Mouse (Mus musculus) heart, postnatal 14 days (tissue): Measurements from ENCODE around the gene Rfx3. TPM values are rescaled to one million over a fixed set of nuclear protein-coding genes. Genes with fewer than 3 reads are reported as not detected.

Experiments
- DNase-seq, 2 experiments: peaks; one replicate each; pipeline ENCODE4 v3.0.0; 2021 to 2022
- intact Hi-C: fragments of 180-260 bp; cut with DNase I; formaldehyde crosslinking; loops from one replicate; pipeline ENCODE4 v1.15.1; 2025
- long read RNA-seq, 2 experiments: library from polyadenylated mRNA; stranded (forward); transcript quantifications; one replicate each; pipeline ENCODE4 v2.0.0; 2021
- total RNA-seq, 2 experiments: library from RNA; stranded (reverse); gene quantifications; 2 replicates each; pipeline ENCODE4 v1.2.3; 2021

Rfx3 gene
- total RNA-seq: 1 to 10 TPM; 4.7 to 6.0 TPM
- long read RNA-seq, experiment 1, partial matches to known transcripts: 0 of 1 reads
- long read RNA-seq, experiment 1, other reads (novel, unspliced or antisense): 1 of 1 reads
- long read RNA-seq, experiment 2: 0 reads

GRCm38 (mm10) chr19:28010471-28011395 is at the start of gene Rfx3:
Gene Rfx3 (minus strand): TSS chr19:28011166.
- intact Hi-C loops: loop anchor here (5.0 kb wide), 1 partner anchor 568 kb away; no protein-coding TSS in a partner anchor
- DNase-seq: peak; percentile 38 to 81

GRCm38 (mm10) chr19:28052058-28052457 is 41.1 kb upstream of the Rfx3 start:
- DNase-seq: no peak
- intact Hi-C loops: no loop called here

DNA sequence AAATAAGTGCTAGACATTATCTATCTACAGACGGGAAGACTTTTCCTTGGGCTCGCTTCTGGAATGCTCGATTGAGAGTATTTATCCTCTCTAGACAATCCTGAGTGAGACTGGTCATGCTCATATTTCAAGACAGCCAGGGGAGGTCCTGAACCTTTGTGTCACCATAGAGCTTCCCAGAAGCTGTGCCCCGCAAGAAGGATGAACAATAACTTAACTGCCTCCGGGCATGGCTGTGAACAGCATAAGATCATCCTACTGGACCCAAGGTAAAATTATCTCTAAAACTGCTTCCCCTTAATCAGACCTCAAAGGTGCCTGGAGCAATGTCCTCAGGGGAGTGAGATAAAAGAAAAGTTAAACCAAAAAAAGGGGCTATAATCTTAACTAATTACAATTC is 40.6 kb upstream of the Rfx3 start:
- DNase-seq: no peak
- intact Hi-C loops: no loop called here

- DNase-seq: no peak
- intact Hi-C loops: no loop called here
Observed at GRCm38 (mm10) chr19:28049280-28049679, 38.3 kb upstream of the Rfx3 start.

- DNase-seq: no peak
- intact Hi-C loops: no loop called here
Observed at GRCm38 (mm10) chr19:28046806-28047205, 35.8 kb upstream of the Rfx3 start.

DNA sequence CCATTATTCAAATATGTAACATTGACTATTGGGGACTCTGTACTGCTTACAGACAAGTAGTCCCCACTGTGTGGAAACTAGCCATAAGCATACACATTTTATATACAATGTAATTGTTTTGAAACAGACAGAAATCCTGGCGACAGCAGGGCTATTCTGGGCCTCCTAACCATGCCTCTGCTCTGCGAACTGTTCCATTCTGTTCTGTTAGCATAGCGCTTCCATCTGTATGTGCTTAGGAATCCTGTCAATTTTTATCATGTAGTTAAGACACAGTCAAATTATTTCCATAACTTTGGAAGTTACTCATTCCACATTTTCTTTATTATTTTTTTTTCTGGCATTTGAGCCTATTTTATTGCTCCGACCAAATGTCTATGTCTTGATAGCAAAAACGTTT is 34.0 kb upstream of the Rfx3 start:
- intact Hi-C loops: no loop called here
- no peak for DNase-seq

GRCm38 (mm10) chr19:28011718-28012499 is 943 bp upstream of the Rfx3 start:
- peak; percentile 77 for DNase-seq
- intact Hi-C loops: loop anchor here (5.0 kb wide), 1 partner anchor 570 kb away; no protein-coding TSS in a partner anchor

DNA sequence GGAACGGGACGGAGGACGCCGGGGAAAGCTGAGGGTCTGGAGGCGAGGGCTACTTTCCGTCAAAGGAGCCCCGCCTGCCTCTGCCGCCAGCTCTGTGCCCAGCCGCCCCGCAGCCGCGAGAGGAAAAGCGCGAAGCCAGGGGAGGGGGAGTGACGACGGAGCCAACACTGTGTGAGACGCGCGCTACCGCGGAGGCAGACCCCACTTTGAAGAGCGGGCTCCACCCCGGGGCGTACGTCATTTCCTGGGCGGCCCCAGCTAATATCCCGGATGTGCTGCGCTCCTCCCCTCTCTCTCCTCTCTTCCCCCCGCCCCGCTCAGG is 391 bp upstream of the Rfx3 start:
- intact Hi-C loops: loop anchor here (5.0 kb wide), 1 partner anchor 569 kb away; no protein-coding TSS in a partner anchor
- peak; percentile 93 to 94 for DNase-seq

GRCm38 (mm10) chr19:28009587-28010281 is 1.2 kb downstream of the Rfx3 start:
- intact Hi-C loops: loop anchor here (5.0 kb wide), 1 partner anchor 567 kb away; no protein-coding TSS in a partner anchor
- peak; percentile 11 to 18 for DNase-seq

DNA sequence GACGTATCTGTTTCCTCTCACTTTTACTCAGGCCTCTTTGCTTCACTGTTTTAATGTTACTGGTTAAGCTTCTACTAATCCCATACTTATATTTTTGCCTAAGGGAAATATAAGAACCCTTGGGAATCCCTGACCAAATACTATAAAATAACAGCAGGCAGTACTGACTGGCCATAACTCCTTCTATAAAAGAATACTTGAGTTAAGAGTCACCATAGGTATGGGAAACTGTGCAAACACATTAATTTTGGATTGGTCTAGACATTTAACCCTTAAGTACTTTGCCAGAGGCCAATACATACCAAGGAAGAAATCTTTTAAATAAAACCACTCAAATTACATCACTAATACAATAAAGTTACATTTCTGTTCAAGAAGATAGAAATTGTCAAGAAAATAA is 6.8 kb downstream of the Rfx3 start:
- DNase-seq: no peak
- intact Hi-C loops: loop anchor here (5.0 kb wide), 1 partner anchor 552 kb away; no protein-coding TSS in a partner anchor

DNA sequence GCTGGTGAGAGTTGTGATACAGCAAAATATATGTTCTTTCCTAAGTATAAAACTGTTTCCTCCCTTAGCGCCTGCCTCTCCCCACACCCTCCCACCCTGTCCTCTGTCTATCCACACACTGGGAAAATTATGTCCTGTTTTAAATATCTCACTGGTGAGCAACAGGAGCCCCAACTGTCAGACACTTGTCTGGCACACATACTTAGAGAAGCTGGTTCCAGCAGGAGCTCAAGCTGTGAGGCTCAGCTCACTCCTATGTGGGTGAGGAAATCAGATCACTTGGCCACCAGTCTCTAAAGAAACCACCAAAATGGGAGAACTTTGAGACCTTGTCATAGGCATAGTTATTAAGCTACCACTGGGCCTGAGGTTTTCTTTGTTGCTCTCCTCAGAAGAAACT is 7.5 kb downstream of the Rfx3 start:
- DNase-seq: no peak
- intact Hi-C loops: loop anchor here (5.0 kb wide), 1 partner anchor 551 kb away; no protein-coding TSS in a partner anchor

DNA sequence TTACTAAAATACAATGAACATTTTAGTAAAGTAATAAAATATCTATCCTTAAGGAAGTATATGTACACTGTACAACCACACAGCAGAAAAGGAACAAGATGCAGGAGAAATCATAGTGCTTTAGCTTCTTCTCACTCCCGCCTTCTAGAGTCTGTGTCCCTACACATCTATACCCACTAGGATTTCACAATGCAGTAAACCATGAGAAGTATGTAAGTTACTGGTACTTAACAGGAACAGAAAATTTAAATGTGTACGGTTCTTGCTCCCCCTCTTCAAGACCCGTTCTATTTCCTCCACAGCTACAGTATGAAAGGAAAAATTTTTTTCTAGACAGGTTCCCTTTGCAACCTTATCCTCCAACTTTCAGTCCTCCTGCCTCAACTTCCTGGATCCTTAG is 8.3 kb downstream of the Rfx3 start:
- intact Hi-C loops: loop anchor here (5.0 kb wide), 1 partner anchor 550 kb away; no protein-coding TSS in a partner anchor
- DNase-seq: no peak

DNA sequence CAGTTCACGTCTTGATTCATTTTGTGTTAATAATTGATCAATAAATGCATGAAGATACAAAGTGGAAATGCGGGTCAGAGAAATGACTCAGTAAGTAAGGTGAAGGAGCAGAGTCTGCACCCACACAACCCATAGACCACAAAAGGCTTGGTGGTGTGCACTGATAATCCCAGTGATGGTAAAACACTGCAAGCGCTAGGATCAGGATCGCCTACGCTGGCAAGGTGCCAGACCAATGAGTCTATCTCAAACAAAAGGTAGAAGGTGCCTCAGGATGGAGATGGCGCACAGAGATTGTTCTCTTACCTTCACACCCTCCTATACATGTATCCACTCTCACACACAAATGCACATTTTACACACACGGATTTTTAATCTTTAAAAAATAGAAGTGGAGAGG is 18.2 kb downstream of the Rfx3 start:
- no peak for DNase-seq
- intact Hi-C loops: no loop called here

DNA sequence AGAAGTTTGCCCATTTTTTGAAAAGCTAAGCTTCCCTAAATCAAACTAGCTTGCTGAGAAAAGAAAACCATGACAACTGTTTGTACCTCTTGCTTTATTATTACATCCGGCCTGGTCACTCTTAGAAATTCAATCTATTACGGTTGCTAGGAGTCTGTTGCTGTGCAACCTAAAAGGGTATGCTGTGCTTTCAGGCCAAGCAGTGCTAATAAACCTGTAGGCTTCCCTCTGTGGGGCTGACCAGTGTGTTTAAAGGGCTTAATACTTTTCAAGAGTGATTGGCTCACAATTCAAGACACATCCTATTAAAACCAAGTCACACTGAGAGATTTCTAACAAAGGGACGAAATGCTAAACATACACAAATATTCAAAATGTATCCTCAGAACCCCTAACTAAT is 22.2 kb downstream of the Rfx3 start:
- intact Hi-C loops: no loop called here
- no peak for DNase-seq

GRCm38 (mm10) chr19:27967590-27967989 is 43.4 kb downstream of the Rfx3 start:
- intact Hi-C loops: no loop called here
- no peak for DNase-seq

DNA sequence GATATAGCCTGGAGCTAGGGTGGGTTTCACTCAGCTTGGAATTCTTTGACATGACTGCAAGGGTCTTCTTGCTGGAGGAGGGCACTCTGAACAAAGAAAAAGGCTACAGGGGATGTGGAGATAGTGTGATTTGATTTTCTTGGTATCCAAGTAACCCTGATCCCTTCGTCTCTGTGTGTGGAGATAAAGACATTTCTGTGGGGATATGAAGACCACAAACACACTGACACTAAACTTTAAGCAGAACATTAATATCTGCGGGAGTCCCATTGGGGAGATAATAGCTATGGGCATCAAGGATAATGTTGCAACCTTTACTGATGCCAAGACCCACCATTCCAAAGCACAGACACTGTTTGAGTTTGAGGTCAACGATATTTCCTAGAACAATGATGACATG is 49.7 kb downstream of the Rfx3 start:
- DNase-seq: no peak
- intact Hi-C loops: no loop called here

DNA sequence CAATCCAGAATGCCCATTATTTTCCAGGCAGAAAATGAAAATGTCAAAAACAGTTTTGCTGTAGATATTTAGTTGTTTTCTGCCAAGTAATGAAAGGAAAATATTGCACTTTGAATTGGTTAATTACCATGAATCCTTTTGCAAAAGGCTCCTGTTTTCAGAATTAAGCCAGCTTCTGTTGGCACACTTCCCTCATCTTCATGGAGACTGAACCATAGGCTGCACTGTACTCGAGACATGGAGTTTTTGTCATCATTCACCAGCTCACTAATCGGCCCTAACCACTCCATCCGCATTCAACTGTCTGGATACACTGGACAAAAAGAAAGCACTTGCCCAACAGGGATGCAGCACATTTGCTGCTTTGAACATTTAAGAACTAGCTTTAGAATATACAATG is 75.5 kb downstream of the Rfx3 start:
- DNase-seq: no peak
- intact Hi-C loops: no loop called here

- intact Hi-C loops: no loop called here
Observed at GRCm38 (mm10) chr19:27931136-27931535, 79.8 kb downstream of the Rfx3 start.

DNA sequence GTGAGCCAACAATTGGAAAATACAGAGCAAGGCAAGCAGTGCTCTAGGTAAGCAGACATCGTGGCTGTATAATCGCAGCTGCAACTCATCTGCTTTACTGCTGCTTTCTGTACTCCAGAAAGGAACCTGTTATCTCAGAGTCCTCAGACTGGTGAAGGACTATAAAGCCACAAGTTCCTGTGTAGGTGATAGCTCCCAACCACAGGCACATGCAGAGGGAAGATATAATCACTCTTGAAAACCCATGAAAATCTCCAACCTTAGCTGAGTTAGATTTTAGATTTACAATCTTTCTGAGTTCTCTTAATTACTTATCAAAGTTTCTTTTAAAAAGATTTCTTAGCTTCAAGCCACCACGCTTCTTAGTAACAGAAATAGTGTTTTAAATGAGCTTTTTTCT is 84.6 kb downstream of the Rfx3 start:
- no peak for DNase-seq
- intact Hi-C loops: no loop called here

More at GRCm38 (mm10) chr19:27931136-27931535, 79.8 kb downstream of the Rfx3 start:
- no peak for DNase-seq

- DNase-seq: no peak
- intact Hi-C loops: no loop called here
Observed at GRCm38 (mm10) chr19:27919040-27919439, 91.9 kb downstream of the Rfx3 start.
